23 mouse cellular contexts compared by ENCODE assay signal in the genomic region with DNA sequence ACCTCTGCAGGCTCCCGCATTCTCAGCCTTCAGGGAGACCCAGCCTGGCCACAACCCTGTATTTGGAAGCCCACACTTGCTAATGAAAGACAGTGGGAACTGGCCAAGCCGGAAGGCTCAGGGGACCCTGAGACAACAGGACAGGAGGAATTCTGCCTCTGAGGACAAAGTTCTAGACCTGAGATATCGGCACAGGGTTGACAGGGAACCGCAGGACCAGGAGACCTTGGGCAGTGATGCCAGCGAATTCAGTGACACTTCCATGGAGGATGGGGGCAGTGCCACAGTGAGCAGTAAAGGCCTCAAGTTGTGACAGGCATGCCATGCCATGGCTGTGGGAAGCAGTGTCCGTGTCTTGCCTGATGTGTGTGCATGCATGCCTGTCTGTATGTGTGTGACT. TPM values are rescaled to one million over a fixed set of nuclear protein-coding genes. Genes with fewer than 3 reads are reported as not detected.
DNase-seq lines count a peak whose midpoint lies in the region; ATAC-seq and TF ChIP-seq lines count a peak whose summit lies in the region.
"Had no signal": no experiment of that assay in that cellular context is flagged by ENCODE, and none has a peak within 500 bp of the region (broad histone marks: within the 10 kb centered on the region; RNA-seq: fewer than 3 reads in every experiment).

No protein-coding gene starts in this region.

- no peaks in the 10 kb centered on the region for H3K9me3 ChIP-seq in megakaryocyte, embryonic 14.5 days
- H3K9me3 ChIP-seq: G1E had no signal

- peak; percentile 90 for DNase-seq in heart, adult 11 months
- DNase-seq in heart, adult 18-20 months = no peak
- no peak for DNase-seq in testis, postnatal 14 days (ENCODE audit: low spot score)
- DNase-seq: adrenal gland, adult 2 months; adrenal gland, adult 8-10 months; adrenal gland, postnatal 10 days; adrenal gland, postnatal 14 days; adrenal gland, postnatal 25 days; adrenal gland, postnatal 36 days; B cell, adult 2 months; cerebellum, adult 11 months; cerebellum, adult 11-12 months; cerebellum, adult 18-20 months had no signal

- peak overlapping the region; percentile 35 for H3K4me3 ChIP-seq in megakaryocyte, embryonic 14.5 days (replicated peaks)
- H3K4me3 ChIP-seq in testis, adult 2 months (ENCODE audit: control insufficient read depth, low read depth, low read length) = no peak overlapping the region

- H3K36me3 ChIP-seq in megakaryocyte, embryonic 14.5 days (replicated peaks; ENCODE audit: low read length) = no peaks in the 10 kb centered on the region
- no peaks in the 10 kb centered on the region for H3K36me3 ChIP-seq in testis, adult 2 months (ENCODE audit: control insufficient read depth, insufficient read depth, low read length)
- H3K36me3 ChIP-seq: G1E had no signal

- ATAC-seq in megakaryocyte, adult 5-6 weeks (ENCODE audit: poor library complexity, severe bottlenecking) = no peak
- ATAC-seq: activated CD4-positive, CD25-positive, alpha-beta regulatory T cell, adult 4 months; CD4-positive, CD25-positive, alpha-beta regulatory T cell, adult 4 months; Patski had no signal

- TF ChIP-seq CTCF in testis, adult 2 months (IDR thresholded peaks at IDR 0.05; ENCODE audit: control insufficient read depth, insufficient read depth, insufficient replicate concordance, low read depth, low read length) = no peak

- H3K4me1 ChIP-seq in megakaryocyte, embryonic 14.5 days = no peaks in the 10 kb centered on the region
- no peaks in the 10 kb centered on the region for H3K4me1 ChIP-seq in testis, adult 2 months (ENCODE audit: control insufficient read depth, insufficient read depth, low read length)

- peak; percentile 15; the same call in 1 of the 2 replicates for TF ChIP-seq POLR2A in testis, adult 2 months (IDR thresholded peaks at IDR 0.05; ENCODE audit: control insufficient read depth, low read depth, low read length)

- no peak overlapping the region for H3K27ac ChIP-seq in testis, adult 2 months (ENCODE audit: control insufficient read depth, insufficient read depth, low read depth, low read length)

- H3K27me3 ChIP-seq in megakaryocyte, embryonic 14.5 days (replicated peaks) = peaks cover 63% of the 10 kb centered on the region
- H3K27me3 ChIP-seq in testis, adult 2 months (ENCODE audit: control insufficient read depth, insufficient read depth, low read length) = no peaks in the 10 kb centered on the region
- H3K27me3 ChIP-seq: Patski had no signal

RNA-seq across cellular contexts. Expression of a gene that starts 6.9 kb away (rescaled TPM):
- total RNA-seq in heart, adult 18-20 months (2021) = 1 to 10 TPM; 4.4 to 4.8 TPM
- polyA plus RNA-seq in megakaryocyte, embryonic 14.5 days (2012; ENCODE audit: insufficient read depth, low replicate concordance) = not detected in 2 replicates
- total RNA-seq in megakaryocyte, adult 5-6 weeks (2015) = 0.21 and 0.29 TPM in 2 replicates
- 0.37 and 0.40 TPM in 2 replicates for total RNA-seq in megakaryocyte, adult 5-6 weeks (2017)
- 11.9 and 13.0 TPM in 2 replicates for polyA plus RNA-seq in testis, adult 2 months (2012; rRNA removed)
- total RNA-seq: CH12.LX, MEL had no signal
- polyA plus RNA-seq: CD4-positive, CD25-positive, alpha-beta regulatory T cell, adult 4 months; G1E had no signal

RNA-seq across cellular contexts. Expression of a gene that starts 12.6 kb away (rescaled TPM):
- total RNA-seq in heart, adult 18-20 months (2021) = under 1 TPM in 1 of 2 experiments, not detected in 1; 0.82 TPM
- 7.8 and 12.3 TPM in 2 replicates for polyA plus RNA-seq in megakaryocyte, embryonic 14.5 days (2012; ENCODE audit: insufficient read depth, low replicate concordance)
- not detected in 2 replicates for total RNA-seq in megakaryocyte, adult 5-6 weeks (2015)
- not detected in 2 replicates for total RNA-seq in megakaryocyte, adult 5-6 weeks (2017)
- 49.9 and 54.6 TPM in 2 replicates for polyA plus RNA-seq in testis, adult 2 months (2012; rRNA removed)
- total RNA-seq: adrenal gland, postnatal 36 days; G1E; MEL had no signal
- polyA plus RNA-seq: adrenal gland, adult 2 months; CD4-positive, CD25-positive, alpha-beta regulatory T cell, adult 4 months had no signal

RNA-seq across cellular contexts. Expression of a gene that starts 14.3 kb away (rescaled TPM):
- 10 to 100 TPM; 42.6 to 43.7 TPM for total RNA-seq in heart, adult 18-20 months (2021)
- 16.4 and 20.2 TPM in 2 replicates for polyA plus RNA-seq in megakaryocyte, embryonic 14.5 days (2012; ENCODE audit: insufficient read depth, low replicate concordance)
- 29.0 and 29.3 TPM in 2 replicates for total RNA-seq in megakaryocyte, adult 5-6 weeks (2015)
- total RNA-seq in megakaryocyte, adult 5-6 weeks (2017) = 15.7 and 16.7 TPM in 2 replicates
- 22.1 and 24.9 TPM in 2 replicates for polyA plus RNA-seq in testis, adult 2 months (2012; rRNA removed)

RNA-seq across cellular contexts. Expression of a gene that starts 43.2 kb away (rescaled TPM):
- 1 to 10 TPM; 2.4 to 2.7 TPM for total RNA-seq in heart, adult 18-20 months (2021)
- polyA plus RNA-seq in megakaryocyte, embryonic 14.5 days (2012; ENCODE audit: insufficient read depth, low replicate concordance) = 0.85 TPM in 1 of 2 replicates, not detected in the other
- not detected in 2 replicates for total RNA-seq in megakaryocyte, adult 5-6 weeks (2015)
- 0.48 TPM in 1 of 2 replicates, not detected in the other for total RNA-seq in megakaryocyte, adult 5-6 weeks (2017)
- polyA plus RNA-seq in testis, adult 2 months (2012; rRNA removed) = 3.1 and 4.5 TPM in 2 replicates
- total RNA-seq: CH12.LX, G1E, MEL had no signal
- polyA plus RNA-seq: activated CD4-positive, CD25-positive, alpha-beta regulatory T cell, adult 4 months; C2C12; CD4-positive, CD25-positive, alpha-beta regulatory T cell, adult 4 months; G1E; Patski had no signal

RNA-seq across cellular contexts. Expression of a gene that starts 52.4 kb away (rescaled TPM):
- total RNA-seq in heart, adult 18-20 months (2021) = 1 to 10 TPM; 1.1 to 1.2 TPM
- polyA plus RNA-seq in megakaryocyte, embryonic 14.5 days (2012; ENCODE audit: insufficient read depth, low replicate concordance) = not detected in 2 replicates
- not detected in 2 replicates for total RNA-seq in megakaryocyte, adult 5-6 weeks (2015)
- total RNA-seq in megakaryocyte, adult 5-6 weeks (2017) = not detected in 2 replicates
- 0.47 and 0.78 TPM in 2 replicates for polyA plus RNA-seq in testis, adult 2 months (2012; rRNA removed)
- total RNA-seq: CH12.LX, G1E, MEL had no signal
- polyA plus RNA-seq: activated CD4-positive, CD25-positive, alpha-beta regulatory T cell, adult 4 months; C2C12; CD4-positive, CD25-positive, alpha-beta regulatory T cell, adult 4 months; G1E; Patski had no signal
